Mouse (Mus musculus) B cell, adult 2 months (primary cell): Measurements from ENCODE around the gene Ftcd.

ENCODE experiments used
- DNase-seq, 2 experiments: peaks; one replicate each; pipeline ENCODE4 v3.0.0; 2022

The Ftcd gene

DNA sequence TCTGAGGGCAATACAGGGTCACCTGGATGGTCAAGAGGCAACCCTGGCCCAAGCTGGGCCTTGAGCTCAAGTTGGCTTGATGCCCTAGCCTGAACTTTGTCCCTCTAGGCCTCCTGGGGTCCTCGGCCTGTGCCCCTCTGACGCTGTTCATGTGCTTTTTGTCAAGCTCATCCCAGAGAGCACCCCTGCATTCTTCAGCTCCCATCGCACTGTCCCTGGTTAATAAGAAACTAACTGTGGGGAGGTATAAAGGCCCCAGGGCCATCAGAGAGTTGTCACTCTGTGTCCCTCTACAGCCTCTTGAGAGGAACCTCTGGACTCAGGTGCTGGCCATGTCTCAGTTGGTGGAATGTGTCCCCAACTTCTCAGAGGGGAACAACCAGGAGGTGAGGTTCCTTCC is at the start of gene Ftcd:
Ftcd (plus strand) TSS at position 275 of the 400 bp plus-strand sequence.
- DNase-seq, result no peak

DNA sequence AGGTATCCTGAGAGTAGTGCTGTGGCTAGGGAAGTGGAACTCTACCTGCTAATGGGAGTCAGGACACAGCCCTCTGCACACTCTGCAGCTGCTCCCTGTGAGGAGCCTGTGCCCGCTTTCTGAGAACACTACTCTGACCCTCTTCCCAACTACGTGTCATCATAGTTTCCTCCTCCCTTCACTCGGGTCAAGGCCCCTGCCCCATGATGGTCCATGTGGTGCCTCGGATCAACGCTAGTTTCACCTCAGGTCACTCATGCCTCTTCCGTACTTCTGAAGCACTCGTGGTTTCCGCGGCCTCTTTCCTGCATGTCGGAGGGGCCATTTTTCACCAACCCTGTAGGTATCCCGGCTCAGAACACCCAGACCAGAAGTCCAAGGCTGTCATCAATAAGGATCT is 44.5 kb upstream of the Ftcd start:
- no peak for DNase-seq

DNA sequence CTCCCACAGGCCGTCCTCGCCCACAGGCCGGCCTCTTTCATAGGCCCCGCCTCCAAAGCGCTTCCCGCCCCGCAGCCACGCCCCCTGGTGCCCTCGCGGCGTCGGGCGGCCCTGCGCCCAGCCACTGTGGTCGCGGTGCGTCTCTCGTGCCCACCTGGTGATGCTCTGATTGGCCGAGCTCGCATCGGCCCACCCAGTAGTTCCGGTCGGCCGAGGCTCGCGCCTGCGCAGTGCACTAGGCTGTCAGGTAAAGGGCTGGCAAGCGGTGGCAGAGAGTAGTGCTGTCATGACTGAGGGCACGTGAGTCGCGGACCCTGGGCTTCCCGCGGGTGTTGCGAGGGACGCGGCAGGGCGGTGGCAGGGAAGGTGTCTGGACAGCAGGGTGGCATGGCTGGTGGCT is 44.1 kb upstream of the Ftcd start, which contains the start of gene Lss:
Lss (plus strand) TSS at position 214 of the 400 bp plus-strand sequence.
- peak; percentile 98 to 99 for DNase-seq

DNA sequence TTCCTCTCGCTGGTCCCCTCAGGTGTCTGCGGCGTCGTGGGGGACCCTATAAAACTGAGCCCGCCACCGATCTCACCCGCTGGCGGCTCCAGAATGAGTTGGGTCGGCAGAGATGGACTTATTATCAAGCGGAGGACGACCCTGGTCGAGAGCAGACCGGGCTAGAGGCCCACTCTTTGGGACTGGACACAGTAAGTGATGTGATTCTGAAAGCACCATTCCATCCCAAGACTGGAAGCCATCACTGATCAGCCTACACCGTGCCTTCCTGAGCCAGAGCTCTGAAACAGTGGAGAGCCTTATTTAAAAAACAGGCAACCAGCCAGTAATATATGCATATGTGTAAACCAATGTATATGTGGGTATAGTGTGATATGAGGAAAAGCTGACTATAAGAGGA is 43.6 kb upstream of the Ftcd start:
- no peak for DNase-seq

DNA sequence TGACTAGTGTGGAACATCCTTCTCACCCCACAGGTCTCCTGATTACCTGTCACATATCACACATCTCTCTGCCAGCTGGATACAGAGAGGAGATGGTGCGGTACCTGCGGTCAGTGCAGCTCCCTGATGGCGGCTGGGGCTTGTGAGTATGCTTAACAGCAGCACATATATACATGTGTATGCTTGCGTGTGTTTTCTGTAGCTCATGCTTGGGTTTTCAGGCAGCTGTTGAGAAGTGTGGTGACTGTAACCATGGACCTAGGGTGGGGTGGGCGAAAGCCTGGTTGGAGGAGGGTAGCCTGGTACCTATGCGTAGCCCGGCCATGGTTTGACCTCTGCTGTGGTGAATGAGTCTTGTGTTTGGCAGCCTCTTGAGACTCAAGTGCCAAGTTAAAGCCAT is 39.9 kb upstream of the Ftcd start:
- no peak for DNase-seq

DNA sequence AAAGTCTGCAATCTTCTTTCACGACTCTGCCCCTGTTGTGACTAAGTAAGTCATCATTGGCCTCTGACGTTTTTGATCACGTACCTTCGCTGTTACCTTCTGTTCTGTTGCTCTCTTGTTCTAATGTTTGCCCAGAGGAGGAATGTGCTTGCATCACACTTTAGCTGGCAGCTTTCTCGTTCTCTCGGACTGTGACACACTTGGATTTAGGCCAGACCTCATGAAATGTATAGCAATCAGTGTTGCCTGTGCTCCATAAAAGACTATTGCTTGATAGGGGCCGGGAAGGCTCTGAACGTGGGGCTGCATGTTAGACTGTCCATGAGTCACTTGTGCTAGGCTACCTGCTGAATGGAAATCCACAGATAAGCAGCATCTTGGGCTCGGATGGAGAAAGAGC is 37.8 kb upstream of the Ftcd start:
- DNase-seq, result no peak

DNA sequence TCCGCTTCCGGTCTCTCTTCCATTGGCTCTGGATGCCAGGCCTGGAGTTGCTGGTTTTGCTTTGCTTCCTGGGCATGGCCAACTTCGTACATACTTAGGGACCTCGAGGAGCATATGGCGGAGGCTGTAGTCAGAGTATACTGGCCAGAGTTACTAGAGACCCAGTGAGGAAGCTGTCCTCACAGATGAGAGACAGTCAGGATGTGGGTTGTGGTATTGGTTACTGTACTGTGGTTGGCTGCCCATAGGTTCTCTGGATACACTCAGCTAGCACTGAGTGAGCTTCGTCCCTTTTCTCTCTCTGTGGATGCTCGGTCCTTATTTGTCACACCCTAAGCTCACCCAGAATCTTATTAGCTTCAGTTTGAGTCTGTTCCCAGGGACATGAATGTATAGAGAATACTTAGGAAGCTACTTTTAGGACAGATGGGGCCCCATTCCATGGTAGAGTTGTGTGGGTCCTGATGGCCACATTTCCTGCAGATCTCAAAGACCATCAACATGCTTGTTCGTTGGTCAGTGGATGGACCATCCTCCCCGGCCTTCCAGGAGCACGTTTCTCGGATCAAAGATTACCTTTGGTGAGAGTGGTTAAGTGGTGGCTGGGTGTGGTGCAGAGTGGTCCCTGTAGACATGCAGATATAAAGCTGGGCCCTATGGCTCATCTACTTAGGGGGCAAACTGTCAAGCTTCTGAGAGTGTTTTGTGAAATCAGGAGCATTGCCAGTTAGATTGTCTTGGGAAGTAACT is 33.9 kb upstream of the Ftcd start:
- no peak for DNase-seq

DNA sequence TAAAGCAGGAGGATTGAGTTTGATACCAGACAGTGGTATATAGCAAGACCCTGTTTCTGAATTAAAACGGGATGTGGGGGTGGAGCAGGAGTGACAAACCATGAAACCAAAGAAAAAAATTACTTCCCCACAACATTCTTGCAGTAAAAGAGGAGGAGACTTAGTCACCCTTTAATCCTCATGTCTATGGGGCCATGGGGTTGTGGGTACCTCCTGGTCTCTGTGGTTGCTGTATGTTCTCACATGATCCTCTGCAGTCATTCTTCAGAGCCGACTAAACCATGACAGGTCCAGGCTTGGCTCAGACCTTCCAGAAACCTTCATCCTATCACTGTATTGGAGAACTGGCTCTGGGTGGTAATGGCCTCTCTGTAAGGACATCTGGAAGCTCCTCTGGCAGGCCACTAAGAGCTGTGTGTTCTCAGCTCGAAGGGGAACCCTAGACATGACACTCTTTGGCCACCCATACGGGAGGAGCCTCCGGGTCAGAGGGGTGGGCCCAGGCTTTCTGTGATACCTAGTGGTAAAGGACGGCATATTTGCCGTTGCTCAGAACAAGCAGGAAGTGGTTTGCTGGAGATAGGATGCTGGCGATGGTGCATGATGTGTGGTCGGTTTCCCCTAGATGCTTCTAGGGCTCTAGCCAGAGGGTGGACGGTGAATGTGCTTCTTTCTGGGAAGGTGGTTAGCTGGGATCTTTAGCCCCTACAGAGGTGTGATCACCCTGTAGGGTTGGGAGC is 32.6 kb upstream of the Ftcd start:
- DNase-seq, result peak; percentile 10 to 30

DNA sequence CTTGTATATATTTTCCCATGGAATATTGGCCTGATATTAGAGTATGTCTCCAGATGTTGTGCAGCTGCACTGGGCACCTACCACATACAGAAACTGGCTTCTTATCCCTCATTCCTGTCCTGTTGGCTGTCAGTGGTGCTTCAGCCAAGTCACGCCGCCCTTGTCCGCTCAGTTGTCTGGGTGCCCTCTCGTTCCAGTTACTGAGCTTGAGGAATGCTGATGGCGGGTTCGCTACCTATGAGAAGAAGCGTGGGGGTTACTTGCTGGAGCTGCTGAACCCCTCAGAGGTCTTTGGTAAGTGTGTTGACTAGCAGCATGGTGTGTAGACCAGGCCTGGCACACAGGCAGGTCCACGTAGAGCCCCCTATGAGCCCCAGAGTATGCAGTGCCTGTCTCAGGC is 28.9 kb upstream of the Ftcd start:
- no peak for DNase-seq

DNA sequence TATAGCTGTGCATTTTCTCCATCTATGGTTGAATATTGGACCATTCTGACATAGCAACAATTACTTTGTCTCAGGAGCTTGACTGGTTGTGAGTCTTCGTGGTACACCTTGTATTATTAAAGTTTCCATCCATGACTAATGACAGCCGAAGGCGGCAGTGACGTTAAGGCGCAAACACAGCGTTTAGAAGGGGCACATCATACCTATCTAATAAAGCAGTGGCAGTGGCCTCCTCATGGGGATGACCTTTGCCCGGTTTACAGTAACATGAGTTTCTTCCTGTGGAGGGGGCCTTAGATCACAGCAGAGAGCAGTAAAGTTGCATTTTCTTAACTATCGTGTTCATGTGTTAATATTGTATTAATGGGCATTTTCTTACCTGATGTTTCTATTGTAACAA is 27.2 kb upstream of the Ftcd start:
- DNase-seq, result no peak

DNA sequence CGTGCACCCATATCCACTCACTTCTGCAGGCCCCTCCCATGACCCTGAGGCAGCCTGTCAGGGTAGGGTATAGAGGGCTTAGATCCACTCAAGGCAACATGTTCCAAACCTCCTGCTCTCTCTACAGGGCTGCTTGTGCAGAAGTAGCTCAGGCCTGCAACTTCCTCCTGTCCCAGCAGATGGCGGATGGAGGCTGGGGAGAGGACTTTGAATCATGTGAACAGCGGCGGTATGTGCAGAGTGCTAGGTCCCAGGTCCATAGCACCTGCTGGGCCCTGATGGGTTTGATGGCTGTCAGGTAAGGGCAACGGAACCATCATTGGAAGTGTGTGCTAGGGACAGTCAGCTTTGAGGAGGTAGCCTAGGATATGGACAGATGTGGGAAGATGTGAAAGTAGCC is 25.0 kb upstream of the Ftcd start:
- DNase-seq, result no peak

DNA sequence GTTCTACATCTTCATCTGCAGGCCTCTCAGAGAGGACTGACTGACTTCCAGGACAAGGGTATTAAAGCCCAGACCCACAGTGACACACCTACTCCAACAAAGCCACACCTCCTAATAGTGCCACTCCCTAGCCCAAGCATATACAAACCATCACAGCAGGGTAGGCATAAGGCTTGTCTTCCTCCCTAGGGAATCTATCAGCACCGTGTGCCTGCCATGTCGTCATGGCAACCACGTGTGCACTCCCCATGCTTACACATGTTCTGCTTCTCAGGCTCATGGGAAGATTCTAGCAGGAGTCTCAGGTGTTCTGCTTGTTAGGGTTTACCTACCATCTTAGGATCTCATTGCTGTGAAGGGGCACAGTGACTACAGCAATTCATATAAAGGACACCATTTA is 23.9 kb upstream of the Ftcd start:
- no peak for DNase-seq

DNA sequence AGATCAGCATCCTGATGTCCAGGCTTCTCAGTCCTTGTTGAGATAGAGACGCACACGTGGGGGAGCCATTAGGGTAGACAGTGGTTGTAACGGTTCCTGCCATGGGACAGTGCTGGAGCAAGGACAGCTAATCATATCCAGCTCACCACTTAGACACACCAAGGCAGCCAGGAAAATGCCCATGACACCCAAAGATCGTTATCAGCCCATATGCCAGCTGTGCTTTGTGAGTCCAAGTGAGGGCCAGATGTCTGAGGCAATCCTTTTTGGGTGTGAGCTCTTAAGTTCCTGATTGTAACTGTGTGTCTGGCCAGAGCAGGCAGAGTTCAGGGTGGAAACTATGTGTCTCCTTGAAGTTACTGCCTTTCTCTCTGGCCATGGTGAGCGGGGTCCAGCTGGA is 21.4 kb upstream of the Ftcd start:
- no peak for DNase-seq

DNA sequence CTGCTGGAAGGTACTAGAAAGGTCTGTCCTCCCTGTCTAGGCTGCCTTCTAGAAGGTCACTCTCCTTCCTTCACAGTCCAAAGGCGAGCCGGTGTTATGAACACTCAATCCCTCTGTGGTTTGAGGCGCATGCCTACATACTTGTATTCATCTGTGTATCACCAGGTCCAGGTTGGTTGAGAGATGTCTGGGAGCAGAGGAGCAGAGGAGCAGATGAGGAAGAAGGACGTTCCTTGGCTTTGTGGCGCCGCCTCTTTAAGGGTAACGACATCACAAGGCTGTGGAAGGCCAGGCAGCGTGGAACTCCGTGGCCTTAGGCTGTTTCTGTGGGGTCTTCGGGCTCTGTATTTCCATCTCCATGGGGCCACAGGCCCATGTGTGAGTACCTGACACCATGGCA is 13.5 kb upstream of the Ftcd start, which contains the start of gene Spatc1l:
Spatc1l (plus strand) TSS at position 301 of the 400 bp plus-strand sequence.
- DNase-seq, result no peak

DNA sequence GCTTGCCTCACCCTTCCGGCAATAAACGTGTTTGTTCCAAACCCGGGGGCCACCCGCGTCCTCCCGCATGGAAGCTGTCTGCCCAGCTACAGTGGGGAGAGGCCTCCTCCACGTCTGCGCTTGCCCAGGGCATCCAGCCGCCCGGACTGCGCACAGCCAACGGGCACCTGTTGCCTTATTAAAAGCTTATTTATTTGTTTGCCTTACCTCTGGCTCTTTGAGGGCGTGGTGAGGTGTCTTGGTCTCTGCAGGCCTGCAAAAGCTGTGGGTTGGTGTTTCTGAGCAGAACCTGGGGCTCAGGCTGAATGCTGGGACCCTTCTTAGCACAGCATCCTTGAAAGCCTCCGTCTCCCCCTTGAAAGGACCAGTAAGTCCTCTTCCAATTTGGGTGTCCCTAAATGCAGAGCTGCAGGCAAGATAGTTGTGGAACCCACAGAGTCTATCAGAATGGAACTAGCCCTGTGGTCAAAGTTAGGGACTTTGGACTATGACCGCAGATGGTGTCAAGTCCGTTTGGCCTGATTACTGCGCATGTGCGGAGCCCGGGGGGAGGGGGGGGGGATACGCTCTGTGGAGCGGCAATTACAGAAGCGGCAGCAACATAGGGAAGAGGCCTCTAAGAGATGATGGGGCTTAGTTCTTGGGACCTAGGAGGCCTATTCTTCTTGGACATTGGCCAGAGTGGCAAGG is 5.3 kb upstream of the Ftcd start:
- DNase-seq, result no peak

DNA sequence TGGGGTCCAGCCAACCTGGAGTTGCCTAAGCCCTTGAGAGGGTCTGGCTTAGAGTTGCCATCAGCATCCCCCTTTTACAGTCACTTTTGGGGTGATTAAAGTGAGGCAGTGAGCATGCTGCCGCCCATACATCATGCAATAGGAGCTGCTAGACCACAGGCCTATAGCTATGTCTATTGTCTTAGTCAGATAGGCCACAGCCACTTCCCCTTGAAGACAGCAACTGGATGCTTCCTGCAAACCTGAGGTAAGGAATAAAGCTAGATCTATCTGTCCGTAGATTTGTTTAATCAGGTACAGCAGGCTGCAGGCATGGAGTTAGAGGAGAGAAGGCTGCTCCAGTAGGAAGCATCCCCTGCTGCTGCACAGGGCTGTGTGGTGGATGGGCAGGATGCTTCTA is 4.4 kb upstream of the Ftcd start:
- DNase-seq, result no peak

DNA sequence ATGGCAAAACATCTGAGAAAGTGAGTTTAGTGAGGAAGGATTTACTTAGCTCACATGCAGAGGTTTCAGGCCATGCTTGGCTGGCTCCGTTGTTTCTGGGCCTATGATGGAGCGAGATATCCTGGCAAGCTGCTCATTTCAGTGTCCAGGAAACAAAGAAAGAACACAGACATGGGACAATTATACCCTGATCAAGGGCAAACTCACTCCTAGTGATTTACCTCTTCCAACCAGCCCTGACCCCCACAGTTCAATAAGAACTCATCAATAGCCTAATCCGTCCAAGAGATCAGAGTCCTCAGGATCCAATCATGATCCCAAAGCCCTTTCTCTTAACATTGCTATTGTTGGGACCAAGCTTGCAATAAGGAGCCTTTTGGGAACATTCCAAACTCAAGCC is 3.3 kb upstream of the Ftcd start:
- no peak for DNase-seq

DNA sequence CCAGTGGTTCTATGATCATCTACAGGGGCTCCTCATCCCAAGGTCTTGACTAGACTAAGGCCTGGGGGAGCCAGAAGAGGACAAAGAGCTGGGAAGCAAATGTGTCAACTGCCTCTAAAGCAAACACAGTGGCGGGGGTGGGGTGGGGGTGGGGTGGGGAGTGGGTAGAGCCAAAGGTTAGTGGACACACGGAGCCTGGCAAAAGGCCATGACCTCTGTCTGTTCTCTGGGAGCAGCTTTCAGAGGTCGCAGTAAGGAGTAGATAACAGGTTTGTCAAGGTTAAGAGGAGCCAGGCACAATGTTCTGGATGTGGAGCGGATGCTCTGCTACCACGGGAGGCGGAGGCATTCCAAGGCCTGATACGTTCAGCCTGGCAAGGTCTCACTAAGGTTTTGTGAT is 1.5 kb downstream of the Ftcd start:
- DNase-seq, result no peak

DNA sequence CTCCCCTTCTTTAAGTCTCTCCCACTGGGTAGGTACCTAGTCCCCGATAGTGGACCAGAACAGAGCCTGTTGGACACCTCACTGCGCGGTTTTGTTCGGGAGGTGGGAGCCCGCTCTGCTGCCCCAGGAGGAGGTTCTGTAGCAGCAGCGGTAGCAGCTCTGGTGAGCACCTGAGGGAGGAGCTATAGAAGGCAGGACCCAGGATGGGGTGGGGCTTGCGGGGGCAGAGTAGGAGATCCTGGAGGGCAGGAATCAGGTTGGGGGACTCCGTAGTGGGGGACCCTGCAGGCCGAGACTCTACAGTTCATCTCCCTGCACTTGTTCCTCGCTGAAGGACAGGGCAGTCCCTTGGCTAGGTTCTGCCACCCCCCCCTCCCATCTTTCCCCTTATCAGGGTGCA is 8.7 kb downstream of the Ftcd start:
- no peak for DNase-seq

DNA sequence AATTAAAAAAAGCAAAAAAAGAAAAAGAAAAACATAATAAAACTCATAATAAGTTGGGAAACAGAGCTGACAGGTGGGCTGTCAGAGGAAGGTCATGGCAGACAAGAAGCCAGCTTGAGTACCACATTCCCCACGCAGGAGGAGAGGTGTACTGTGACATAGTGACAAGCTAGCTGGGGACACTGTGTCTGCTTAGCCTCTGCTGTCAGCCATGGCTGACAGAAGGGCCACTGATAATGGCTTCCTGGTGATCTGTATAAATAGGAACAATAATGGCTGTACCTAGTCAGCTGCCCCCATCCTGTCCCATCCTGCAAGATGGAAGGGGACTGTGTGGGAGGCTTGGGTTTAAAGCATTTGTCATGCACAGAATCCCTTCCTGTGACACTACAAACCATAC is 10.7 kb downstream of the Ftcd start:
- DNase-seq, result no peak

DNA sequence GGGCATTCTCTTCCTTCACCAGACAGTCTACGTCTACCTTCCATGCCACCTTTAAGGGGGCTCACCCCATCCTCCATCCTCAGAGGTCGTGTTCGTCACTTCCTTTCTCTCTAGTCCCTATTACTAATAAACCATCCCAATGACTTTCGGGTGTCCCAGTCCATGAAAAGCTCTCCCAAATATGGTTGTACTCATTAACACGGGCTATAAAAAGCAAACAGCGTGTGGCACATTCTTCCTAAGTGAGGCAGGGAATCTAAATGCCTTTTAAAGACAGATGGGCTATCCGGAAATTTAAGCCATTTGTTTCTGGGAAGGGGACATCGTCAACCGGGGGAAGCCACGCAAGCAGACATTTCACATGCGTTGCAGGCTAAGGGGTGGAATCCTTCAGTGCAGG is 14.7 kb downstream of the Ftcd start:
- DNase-seq, result no peak

DNA sequence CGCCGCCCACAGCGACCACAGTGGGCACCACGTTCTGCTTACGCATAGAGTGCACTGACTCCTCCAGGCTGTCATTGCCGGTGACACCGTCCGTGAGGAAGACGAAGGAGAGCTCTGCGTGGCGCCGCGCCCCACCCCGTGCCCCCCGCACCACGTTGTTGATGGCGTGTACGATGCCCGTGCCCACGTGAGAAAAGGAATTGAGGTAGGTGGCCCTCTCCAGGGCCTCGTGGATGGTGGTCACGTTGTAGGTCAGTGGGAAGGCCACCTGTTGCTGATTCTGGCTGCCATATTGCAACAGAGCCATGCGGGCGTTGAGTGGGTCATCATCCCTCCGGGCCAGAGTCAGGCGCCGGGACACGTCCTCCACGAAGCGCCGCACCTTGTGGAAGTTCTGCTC is 20.9 kb downstream of the Ftcd start:
- DNase-seq, result no peak

DNA sequence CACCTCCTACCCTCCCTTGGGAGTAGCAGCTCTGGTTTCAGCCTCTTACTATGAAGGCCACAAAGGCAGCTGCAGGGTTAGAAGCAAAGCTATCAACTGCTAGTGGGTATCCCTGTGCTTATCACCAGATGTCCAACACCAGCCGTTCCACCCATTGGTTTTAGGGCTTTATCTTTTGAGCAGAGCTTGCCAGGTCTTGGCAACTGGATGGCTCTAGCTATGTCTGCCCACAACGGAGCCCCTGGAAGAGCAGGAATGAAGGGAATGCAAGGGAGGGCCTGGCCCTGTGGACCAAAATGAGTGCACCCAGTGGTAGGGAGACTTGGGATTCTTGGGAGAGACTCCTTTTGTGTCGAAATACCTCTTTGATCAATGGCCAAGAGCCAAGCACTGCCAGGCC is 27.2 kb downstream of the Ftcd start:
- no peak for DNase-seq

DNA sequence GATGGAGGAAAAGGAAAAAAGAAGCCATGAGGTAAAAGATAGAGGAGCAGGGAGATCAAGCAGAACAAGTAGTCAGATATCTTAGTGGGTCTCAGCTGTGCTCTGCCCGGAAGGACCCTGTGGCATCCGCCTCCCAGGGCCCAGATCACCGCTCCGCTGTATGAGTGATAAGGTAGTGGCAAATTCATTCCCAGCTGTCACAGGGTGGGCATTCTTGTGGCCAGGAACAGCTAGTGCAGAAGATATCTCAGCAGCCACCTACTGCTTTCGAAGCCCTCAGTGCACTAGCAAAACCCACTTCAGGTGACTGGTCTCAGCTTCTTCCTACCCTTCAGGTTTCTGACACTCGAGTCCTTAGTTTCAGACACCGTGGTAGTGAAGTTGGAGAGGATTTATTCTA is 37.0 kb downstream of the Ftcd start:
- DNase-seq, result no peak
